Mouse (Mus musculus) limb, embryonic 11.5 days (tissue): Measurements from ENCODE around the gene Fbxl22. TPM values are rescaled to one million over a fixed set of nuclear protein-coding genes. Genes with fewer than 3 reads are reported as not detected.
A peak's percentile ranks its signal among the peaks of the same experiment; 100 is the strongest.

Source experiments
- ATAC-seq: fragments of 200-750 bp; cut with Nextera tagmentation; 2 replicates; pipeline ENCODE4 v1.8.0; 2017; ENCODE audit warnings: low read depth; ENCODE audit not compliant: insufficient number of reproducible peaks, low FRiP score, low TSS enrichment
- DNase-seq: peaks from one replicate; pipeline ENCODE4 v3.0.0-alpha.2; 2015; ENCODE audit warnings: low spot score
- H3K27ac ChIP-seq: fragments of 300-500 bp; sonication (generic); replicated peaks from 2 replicates; pipeline ENCODE4 v1.5.1; 2014; ENCODE audit warnings: low read depth, mild to moderate bottlenecking, low read length
- H3K27me3 ChIP-seq: fragments of 300-500 bp; sonication (generic); 2 replicates; pipeline ENCODE4 v1.6.1; 2014; ENCODE audit warnings: mild to moderate bottlenecking, low read length, mixed read lengths; ENCODE audit not compliant: control insufficient read depth, insufficient read depth
- H3K36me3 ChIP-seq: fragments of 300-500 bp; sonication (generic); 2 replicates; pipeline ENCODE4 v1.6.1; 2014; ENCODE audit warnings: mild to moderate bottlenecking, low read length, moderate library complexity, mixed read lengths; ENCODE audit not compliant: control insufficient read depth, insufficient read depth
- H3K4me1 ChIP-seq: fragments of 300-500 bp; sonication (generic); 2 replicates; pipeline ENCODE4 v1.6.1; 2014; ENCODE audit warnings: low read length, mixed read lengths; ENCODE audit not compliant: control insufficient read depth, insufficient read depth
- H3K4me2 ChIP-seq: fragments of 300-500 bp; sonication (generic); 2 replicates; pipeline ENCODE4 v1.6.1; 2014; ENCODE audit warnings: low read depth, mild to moderate bottlenecking, moderate library complexity; ENCODE audit not compliant: severe bottlenecking
- H3K4me3 ChIP-seq: fragments of 300-500 bp; sonication (generic); 2 replicates; pipeline ENCODE4 v1.5.1; 2014; ENCODE audit warnings: low read depth, low read length
- H3K9ac ChIP-seq: fragments of 300-500 bp; sonication (generic); 2 replicates; pipeline ENCODE4 v1.6.1; 2014; ENCODE audit warnings: mild to moderate bottlenecking, low read length
- H3K9me3 ChIP-seq: fragments of 300-500 bp; sonication (generic); 2 replicates; pipeline ENCODE4 v1.6.1; 2016; ENCODE audit warnings: low read length; ENCODE audit not compliant: control insufficient read depth
- WGBS: fragments of 180-500 bp; shearing (Covaris S2); extraction: QIAGEN DNeasy Blood & Tissue Kit; methylation state at CpG from one replicate; pipeline ENCODE4 v1.1.7; 2014; 5-methylcytosine and 5-hydroxymethylcytosine counted together
- polyA plus RNA-seq: library from polyadenylated mRNA; unstranded; fragments of >200 nt; fragmentation: Nextera tagmentation; extraction: Ambion mirVana; gene quantifications from 2 replicates; pipeline ENCODE4 v1.2.1, GENCODE M21; 2014

The Fbxl22 gene
- polyA plus RNA-seq, 1 experiment from 2014 or later: 1.5 TPM

DNA sequence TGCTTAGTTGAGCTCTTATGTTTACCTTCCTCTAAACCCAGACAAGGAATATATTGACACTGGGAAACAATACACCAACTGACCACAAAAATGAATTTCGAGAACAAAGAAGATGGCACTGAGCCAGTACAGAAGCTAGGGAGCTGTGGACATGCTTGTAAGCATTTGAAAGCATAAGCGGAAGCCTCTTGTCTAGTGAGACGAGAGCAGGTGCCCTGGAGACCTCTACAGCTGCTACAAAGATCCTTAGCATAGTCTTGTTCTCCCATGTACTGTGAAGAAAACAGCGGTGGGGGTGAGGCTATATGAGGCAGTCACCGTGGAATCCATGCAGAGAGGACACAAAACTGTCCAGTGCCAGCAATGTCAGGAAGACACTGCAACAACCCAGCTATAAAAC is 4.5 kb upstream of the Fbxl22 start:
- Histone ChIP-seq H3K27ac (no peak overlapping the region), H3K4me3 (no peak overlapping the region), H3K9ac (no peak overlapping the region), H3K4me2 (no peak overlapping the region), H3K36me3 (peaks cover 32% of the 10 kb centered on the region), H3K27me3 (no peaks in the 10 kb centered on the region), H3K9me3 (no peaks in the 10 kb centered on the region), H3K4me1 (no peaks in the 10 kb centered on the region)
- 92% methylated on average over 5 of the region's 5 CpGs for WGBS
- no peak for ATAC-seq
- DNase-seq: no peak

DNA sequence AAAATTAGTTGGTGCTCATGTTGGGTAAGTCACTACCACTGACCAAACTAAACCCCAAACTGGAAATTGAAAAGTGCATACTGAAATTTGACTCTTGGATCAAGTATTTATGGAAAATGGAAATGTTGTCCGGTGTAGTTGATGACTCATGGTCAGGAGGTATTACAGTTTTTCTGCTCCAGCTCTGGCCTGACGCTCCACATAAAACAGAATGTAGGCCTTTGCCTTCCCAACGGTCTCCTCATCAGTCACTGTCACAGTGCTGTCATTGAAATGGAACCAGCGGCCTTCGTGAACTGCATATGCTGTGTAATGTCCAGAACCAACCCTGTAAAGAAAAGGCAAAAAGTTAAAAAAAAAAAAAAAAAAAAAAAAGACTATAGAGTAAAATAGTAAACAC is 3.9 kb upstream of the Fbxl22 start:
- DNase-seq (no peak), ATAC-seq (no peak)
- H3K36me3 ChIP-seq: peaks cover 29% of the 10 kb centered on the region
- H3K27me3 ChIP-seq: no peaks in the 10 kb centered on the region
- H3K4me3 ChIP-seq: no peak overlapping the region
- H3K27ac ChIP-seq: no peak overlapping the region
- peaks cover 2% of the 10 kb centered on the region; the same call in 1 of the 2 replicates for H3K4me1 ChIP-seq
- no peak overlapping the region for H3K4me2 ChIP-seq
- H3K9ac ChIP-seq: no peak overlapping the region
- no peaks in the 10 kb centered on the region for H3K9me3 ChIP-seq
- 91% methylated on average over 5 of the region's 5 CpGs for WGBS

DNA sequence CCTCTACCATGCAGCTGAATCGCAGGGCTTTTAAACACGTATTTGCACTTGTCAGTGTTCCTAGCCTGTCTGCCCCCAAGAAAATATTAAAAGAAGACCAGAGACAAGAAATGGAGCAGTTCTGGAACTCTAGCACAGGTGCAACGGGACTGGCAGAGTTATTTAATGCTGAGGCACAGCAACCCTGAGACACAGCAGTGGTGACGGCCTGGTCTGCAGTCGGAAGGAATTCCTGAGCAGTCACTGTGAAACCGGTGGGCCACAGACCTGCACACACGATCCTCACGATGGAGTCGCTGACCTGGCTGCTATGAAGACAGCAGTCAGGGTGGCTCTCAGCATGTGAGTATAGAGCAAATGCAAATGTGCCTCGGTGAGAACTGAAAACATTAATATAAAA is 3.4 kb upstream of the Fbxl22 start:
- WGBS: 94% methylated on average over 10 of the region's 10 CpGs
- H3K4me1 ChIP-seq: peaks cover 2% of the 10 kb centered on the region; the same call in 1 of the 2 replicates
- no peak overlapping the region for H3K27ac ChIP-seq
- no peaks in the 10 kb centered on the region for H3K27me3 ChIP-seq
- H3K4me3 ChIP-seq: no peak overlapping the region
- ATAC-seq (no peak), DNase-seq (no peak)
- no peak overlapping the region for H3K9ac ChIP-seq
- H3K36me3 ChIP-seq: peaks cover 29% of the 10 kb centered on the region
- H3K9me3 ChIP-seq: no peaks in the 10 kb centered on the region
- H3K4me2 ChIP-seq: no peak overlapping the region

DNA sequence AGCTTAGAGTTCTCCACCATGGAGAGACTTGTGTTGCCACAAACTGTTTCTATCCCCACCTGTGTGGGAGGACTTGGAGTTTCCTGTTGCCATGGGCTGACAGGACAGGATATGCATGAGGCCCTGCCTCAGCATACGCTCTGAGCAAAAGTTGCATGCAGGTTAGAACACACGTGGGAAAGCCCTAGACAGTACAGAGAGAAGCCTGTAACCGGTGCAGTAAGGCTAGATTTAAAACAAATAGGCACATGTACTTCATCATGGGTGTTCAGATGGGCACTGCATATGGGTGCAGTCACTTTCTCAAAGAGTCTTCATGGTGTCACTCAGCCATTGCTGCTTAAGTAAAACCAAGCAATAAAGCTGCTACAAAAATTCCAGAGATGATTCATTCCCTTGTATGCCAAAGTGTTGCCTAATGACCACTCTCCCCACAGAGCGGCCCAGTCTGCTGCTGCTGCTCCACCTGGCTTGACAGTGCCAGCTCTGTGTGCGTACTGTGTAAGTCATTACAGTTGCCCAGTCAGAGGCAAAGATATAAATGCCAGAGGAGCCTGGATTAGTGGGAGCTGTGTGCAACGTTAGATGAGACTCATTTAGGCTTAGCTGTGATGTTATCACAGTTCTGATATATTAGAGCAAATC is 2.0 kb upstream of the Fbxl22 start:
- no peak for DNase-seq
- no peak overlapping the region for H3K4me2 ChIP-seq

DNA sequence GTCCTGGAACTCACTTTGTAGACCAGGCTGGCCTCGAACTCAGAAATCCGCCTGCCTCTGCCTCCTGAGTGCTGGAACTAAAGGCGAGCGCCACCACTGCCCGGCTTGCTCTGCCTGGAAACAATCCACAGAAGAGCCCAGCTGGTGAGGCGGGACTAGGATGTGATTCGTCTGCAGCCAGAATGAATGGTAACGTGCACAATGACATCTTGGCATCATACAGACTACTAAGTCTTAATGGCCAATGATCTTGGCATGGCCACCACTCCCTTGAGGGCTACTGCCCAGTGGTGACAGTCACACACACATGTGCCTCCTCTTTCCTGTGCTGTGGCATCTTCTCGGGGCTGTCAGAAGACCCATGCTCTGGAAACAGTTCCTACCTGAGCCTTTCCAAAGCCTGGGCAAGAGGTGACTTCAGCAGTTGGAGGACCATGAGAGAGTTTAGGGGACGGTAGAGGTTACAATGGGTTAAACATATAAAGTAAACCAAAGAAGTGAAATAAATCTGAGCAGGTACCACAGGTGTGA is 1.4 kb upstream of the Fbxl22 start:
- Histone ChIP-seq H3K9me3 (no peaks in the 10 kb centered on the region), H3K36me3 (peaks cover 22% of the 10 kb centered on the region), H3K4me3 (no peak overlapping the region), H3K27me3 (no peaks in the 10 kb centered on the region), H3K27ac (no peak overlapping the region), H3K4me2 (no peak overlapping the region), H3K9ac (no peak overlapping the region), H3K4me1 (peaks cover 2% of the 10 kb centered on the region; the same call in 1 of the 2 replicates)
- 95% methylated on average over 10 of the region's 10 CpGs for WGBS
- no peak for DNase-seq
- ATAC-seq: no peak

More for the DNA sequence above, 2.0 kb upstream of the Fbxl22 start:
- H3K27me3 ChIP-seq: no peaks in the 10 kb centered on the region
- WGBS: 92% methylated on average over 6 of the region's 6 CpGs
- H3K36me3 ChIP-seq: peaks cover 26% of the 10 kb centered on the region
- H3K27ac ChIP-seq: no peak overlapping the region
- H3K9ac ChIP-seq: no peak overlapping the region
- ATAC-seq: no peak
- peaks cover 2% of the 10 kb centered on the region; the same call in 1 of the 2 replicates for H3K4me1 ChIP-seq
- H3K9me3 ChIP-seq: no peaks in the 10 kb centered on the region
- no peak overlapping the region for H3K4me3 ChIP-seq

DNA sequence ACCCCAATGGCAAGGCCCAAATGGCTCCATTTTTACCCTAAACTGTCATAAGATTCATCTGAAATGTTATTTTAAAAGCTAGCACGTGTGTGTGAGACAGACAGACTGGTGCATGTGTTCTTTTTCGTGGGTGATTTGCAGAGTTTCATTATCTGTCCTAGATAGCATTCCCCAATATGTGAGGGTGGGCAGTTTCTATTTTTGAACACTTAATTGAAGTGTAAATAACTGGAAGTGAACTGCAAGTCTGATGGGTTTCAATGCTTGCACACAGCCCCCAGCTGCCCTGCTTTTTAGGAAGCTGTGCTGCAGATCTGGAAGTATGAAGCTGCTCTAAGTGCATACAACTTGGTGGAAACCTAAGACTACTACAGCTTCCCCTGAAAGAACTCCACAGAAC is 722 bp upstream of the Fbxl22 start:
- Histone ChIP-seq H3K4me1 (peaks cover 7% of the 10 kb centered on the region; the same call in 1 of the 2 replicates), H3K9ac (no peak overlapping the region), H3K36me3 (peaks cover 19% of the 10 kb centered on the region), H3K27ac (no peak overlapping the region), H3K9me3 (no peaks in the 10 kb centered on the region), H3K27me3 (no peaks in the 10 kb centered on the region), H3K4me3 (no peak overlapping the region), H3K4me2 (no peak overlapping the region)
- no peak for ATAC-seq
- WGBS: 88% methylated on average over 2 of the region's 2 CpGs
- DNase-seq: no peak

DNA sequence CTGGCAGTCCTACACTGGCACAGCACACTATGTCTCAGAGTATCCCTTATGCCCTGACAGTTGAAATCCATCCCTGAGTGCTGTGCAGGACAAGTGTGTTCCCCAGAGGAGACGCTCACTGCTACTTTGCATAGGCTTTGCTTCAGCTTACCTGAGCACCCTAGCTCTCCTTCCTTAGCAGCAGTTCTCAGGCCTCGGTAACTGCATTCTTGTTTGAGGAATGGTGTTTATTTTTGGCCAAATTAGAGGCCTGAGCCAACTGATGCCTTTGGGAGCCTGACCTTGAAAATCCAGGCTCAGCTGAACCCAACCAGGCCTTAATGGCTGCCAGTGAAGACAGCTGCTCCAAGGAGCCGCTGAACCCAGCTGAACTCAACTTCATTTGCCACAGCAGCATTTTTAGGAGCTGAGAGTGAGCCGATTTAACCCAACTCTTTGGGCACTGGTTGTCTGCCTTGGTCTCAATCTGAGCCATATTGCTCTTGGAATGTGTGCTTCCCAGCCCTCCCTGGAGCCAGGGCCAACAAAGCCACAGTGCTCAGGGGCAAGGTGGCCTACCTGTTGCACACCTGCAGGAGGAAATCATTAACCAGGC is 635 bp downstream of the Fbxl22 start:
- ATAC-seq (no peak), DNase-seq (no peak)
- no peak overlapping the region; the same call in 1 of the 2 replicates for H3K9ac ChIP-seq
- no peak overlapping the region for H3K4me3 ChIP-seq
- H3K4me1 ChIP-seq: peaks cover 7% of the 10 kb centered on the region; the same call in 1 of the 2 replicates
- H3K36me3 ChIP-seq: peaks cover 17% of the 10 kb centered on the region
- no peak overlapping the region for H3K27ac ChIP-seq
- no peak overlapping the region for H3K4me2 ChIP-seq
- WGBS: 87% methylated on average over 4 of the region's 4 CpGs
- no peaks in the 10 kb centered on the region for H3K27me3 ChIP-seq
- H3K9me3 ChIP-seq: no peaks in the 10 kb centered on the region

DNA sequence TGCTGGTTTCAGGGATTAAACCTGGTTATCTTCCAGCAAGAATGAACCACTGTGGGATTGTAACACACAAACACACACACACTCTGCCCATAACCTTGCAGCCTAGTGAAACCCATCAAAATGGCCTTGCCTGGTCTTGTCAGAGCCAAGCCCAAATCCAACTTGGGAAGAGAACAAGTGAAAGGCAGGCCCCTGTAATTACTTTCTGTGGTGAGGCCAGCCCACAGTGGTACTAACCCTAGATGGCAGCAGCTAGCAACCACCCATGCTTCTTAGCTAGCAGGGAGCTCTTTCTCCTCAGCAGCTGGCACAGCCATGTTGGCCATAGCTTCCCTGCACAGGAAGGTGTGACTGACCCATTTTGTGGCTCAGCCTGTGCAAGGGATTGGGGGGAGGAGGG is 1.2 kb downstream of the Fbxl22 start:
- ATAC-seq (no peak), DNase-seq (peak; percentile 46)
- peaks cover 18% of the 10 kb centered on the region for H3K36me3 ChIP-seq
- no peak overlapping the region for H3K4me3 ChIP-seq
- no peak overlapping the region; the same call in 1 of the 2 replicates for H3K27ac ChIP-seq
- no peaks in the 10 kb centered on the region for H3K9me3 ChIP-seq
- no peak overlapping the region for H3K4me2 ChIP-seq
- peaks cover 7% of the 10 kb centered on the region; the same call in 1 of the 2 replicates for H3K4me1 ChIP-seq
- no peak overlapping the region for H3K9ac ChIP-seq
- no peaks in the 10 kb centered on the region for H3K27me3 ChIP-seq
